Mouse (Mus musculus) adrenal gland, adult 18-20 months (tissue): Measurements from ENCODE around the gene Map3k6. TPM values are rescaled to one million over a fixed set of nuclear protein-coding genes. Genes with fewer than 3 reads are reported as not detected.

Source experiments
- DNase-seq, 2 experiments: peaks; one replicate each; pipeline ENCODE4 v3.0.0; 2021 to 2022; ENCODE audit warnings: low spot score in 2 of 2
- total RNA-seq, 2 experiments: library from RNA; stranded (reverse); gene quantifications; 1 replicate in 1 of 2; 2 replicates in 1 of 2; pipeline ENCODE4 v1.2.3; 2021

Gene Map3k6
- total RNA-seq, 2 experiments from 2014 or later: 30.7 to 34.2 TPM

GRCm38 (mm10) chr4:133251214-133251613 is 10.6 kb downstream of the Map3k6 start:
- no peak for DNase-seq

DNA sequence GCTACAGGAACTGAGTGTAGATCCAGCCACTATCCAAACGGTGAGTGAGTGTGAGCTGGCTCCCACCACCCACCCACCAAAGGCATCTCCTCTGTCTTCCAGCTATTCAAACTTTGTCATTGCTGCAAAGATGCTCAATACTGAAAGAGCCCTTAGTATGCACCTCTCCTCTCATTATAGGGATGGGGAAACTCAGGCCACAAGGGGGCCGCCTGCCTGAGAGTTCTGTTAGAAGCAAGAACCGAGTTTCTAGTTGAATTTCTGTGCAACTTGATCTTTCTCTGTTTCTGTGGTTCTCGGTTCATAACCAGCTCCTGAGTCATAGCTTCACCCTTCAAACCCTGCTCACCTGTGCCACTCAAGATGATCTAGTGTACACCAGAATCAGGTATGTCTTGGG is 11.5 kb downstream of the Map3k6 start:
- no peak for DNase-seq

GRCm38 (mm10) chr4:133253412-133253811 is 12.8 kb downstream of the Map3k6 start:
- no peak for DNase-seq

- no peak for DNase-seq
Observed at GRCm38 (mm10) chr4:133255392-133255791, 14.8 kb downstream of the Map3k6 start.

- no peak for DNase-seq
Observed at GRCm38 (mm10) chr4:133256820-133257219, 16.2 kb downstream of the Map3k6 start.

DNA sequence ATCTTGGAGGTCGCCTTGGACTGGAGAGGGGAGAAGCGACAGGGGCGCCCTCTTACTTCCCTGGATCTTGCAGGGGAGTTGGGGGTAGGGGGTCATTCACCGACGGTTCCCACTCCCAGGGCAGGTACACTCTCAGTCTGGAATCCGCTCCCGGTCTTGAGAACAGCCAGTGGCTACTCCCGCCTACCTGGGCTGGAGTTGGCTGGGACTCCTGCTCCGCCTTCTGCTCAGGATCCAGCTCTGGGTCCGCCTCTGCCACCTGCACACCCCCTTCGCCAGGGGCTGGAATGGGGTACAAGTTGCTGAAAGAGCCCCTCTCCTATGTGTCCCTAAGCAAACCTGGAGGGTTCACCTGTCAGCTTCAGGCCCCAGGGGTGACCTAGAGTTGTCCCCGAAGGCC is 16.6 kb downstream of the Map3k6 start:
- no peak for DNase-seq

GRCm38 (mm10) chr4:133257798-133258408 is 17.3 kb downstream of the Map3k6 start:
- DNase-seq: no peak

- DNase-seq: no peak
Observed at GRCm38 (mm10) chr4:133261641-133262374, 21.2 kb downstream of the Map3k6 start.

GRCm38 (mm10) chr4:133262375-133262765 is 21.8 kb downstream of the Map3k6 start:
- no peak for DNase-seq

GRCm38 (mm10) chr4:133262882-133263281 is 22.3 kb downstream of the Map3k6 start, which contains the start of gene Sytl1:
Gene Sytl1, minus strand, starts transcription at chr4:133263113.
- DNase-seq: no peak

- no peak for DNase-seq
Observed at GRCm38 (mm10) chr4:133263756-133264155, 23.1 kb downstream of the Map3k6 start.

DNA sequence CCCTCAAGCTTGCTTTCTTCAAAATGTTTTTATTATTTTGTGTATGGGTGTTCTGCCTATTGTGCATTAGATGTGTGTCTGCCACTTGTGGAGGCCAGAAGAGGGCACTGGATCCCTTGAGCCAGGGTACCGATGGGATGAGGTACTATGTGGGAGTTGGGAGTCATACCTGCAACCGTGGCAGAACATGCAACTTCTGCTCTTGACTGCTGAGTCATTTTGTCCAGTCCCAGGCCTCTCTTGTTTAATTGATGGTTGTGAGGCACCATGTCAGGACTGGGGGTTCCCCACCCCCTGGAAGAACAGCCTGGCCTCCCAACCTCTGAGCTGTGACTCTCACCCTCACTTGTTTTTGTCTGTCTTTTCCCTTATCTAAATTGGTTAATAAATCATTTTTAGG is 23.9 kb downstream of the Map3k6 start:
- no peak for DNase-seq

DNA sequence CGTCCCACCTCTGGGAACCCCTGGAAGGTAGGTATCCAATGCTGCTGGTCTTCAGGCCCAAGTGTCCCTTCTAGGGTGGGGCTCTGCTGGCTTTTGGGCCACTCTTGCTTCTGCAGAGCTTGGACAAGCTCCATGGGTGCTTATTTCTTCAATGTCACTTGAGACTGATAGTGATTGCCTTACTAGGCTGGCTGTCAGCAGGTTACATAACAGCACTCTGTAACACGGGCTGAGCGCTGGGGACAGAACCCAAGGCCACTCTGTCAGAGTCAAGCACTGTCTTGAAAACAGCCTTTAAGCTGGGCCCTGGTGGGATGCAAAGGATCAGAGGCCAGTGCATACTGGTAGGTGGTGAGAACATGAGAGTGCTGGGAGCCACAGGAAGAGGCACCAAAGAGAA is 24.7 kb downstream of the Map3k6 start:
- DNase-seq: no peak

GRCm38 (mm10) chr4:133265759-133266158 is 25.1 kb downstream of the Map3k6 start:
- no peak for DNase-seq

DNA sequence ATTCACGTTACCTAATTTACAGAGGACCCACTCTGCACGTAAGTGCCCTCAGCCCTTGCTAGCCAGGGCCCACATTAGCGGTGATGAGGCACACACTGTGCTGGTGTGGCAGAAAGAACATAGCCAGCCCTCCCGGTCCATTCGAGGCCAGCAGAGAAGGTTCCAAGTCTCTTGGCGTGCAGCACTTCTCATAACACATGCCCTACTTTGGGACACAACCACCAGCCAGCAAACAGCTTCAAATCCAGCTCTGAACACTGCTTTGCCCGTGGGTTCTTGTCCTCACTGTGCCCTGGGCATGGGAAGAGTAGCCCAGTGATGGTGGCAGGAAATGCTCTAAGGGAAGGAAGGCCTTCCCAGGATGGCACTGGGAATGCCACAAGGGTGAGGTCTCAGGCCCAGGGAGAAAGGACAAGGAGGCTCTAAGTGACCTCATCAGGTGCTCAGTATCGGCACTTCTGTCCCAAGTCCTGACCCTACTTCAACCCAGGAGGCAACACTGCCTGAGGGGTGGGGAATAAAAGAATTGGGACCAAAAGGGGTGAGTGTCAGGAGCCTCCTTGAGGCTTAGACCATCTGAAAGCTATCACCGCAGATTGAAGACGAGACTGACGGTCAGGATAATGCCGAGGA is 25.7 kb downstream of the Map3k6 start:
- DNase-seq: no peak

DNA sequence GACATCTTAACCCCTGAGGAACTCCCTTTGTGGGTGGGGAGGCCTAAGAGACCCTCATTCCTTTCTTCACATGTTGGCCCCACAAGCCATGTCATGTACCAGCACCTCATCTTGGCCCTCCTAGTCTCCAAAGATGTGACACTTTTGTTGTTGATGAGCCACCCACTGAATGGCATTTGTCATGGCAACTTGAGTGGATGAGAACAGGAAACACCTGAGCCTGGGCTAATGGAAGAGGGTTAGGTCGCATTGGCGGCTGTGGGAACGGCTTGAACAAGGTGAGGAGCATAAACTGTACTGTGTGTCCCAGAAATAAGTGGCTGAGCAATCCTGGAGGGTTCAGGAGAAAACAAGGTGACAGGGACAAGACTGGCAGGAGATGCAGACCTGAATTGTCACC is 28.3 kb downstream of the Map3k6 start:
- no peak for DNase-seq

GRCm38 (mm10) chr4:133269596-133269995 is 29.0 kb downstream of the Map3k6 start:
- peak in 1 of 2 experiments; percentile 54 for DNase-seq

DNA sequence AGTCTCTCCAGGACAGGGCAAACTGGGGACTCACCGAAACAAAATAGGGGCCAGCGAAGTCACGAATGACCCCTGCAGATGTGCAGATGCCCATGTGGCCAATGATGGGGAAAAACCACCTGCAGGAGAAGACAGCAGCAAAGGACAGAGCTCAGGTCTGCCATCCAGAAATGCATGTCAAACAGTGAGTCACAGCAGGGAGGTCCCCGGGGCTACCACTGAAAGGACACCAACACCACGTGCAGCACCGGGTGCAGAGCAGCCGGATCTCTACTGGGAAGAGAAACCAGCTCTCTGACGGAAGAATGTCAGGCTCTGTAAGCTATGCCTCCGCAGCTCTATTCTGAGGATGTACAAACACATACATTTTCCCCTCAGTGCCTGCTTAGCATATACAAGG is 30.3 kb downstream of the Map3k6 start:
- DNase-seq: no peak

- DNase-seq: peak; percentile 94 to 96
Observed at GRCm38 (mm10) chr4:133277104-133278026, 36.7 kb downstream of the Map3k6 start, which contains the start of gene Tmem222. Gene Tmem222, minus strand, starts transcription at chr4:133277792.

DNA sequence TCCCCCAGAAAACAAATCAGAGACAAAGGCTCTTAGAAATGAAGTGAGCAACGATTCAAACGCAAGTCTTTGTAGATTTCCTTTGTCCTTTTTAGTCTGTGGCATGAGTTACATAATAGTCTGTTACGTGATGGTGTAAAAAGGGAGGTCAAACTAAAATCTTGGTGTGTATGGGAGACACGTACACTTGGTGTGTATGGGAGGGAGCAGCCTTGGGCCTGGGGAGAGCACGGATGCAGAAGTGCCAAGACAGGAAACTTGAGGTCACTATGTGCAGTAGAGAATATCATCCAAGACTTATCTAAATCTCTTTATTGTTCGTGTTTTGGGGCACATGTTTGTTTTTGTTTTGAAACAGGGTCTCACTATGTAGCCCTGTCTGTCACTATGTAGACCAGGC is 37.4 kb downstream of the Map3k6 start:
- DNase-seq: no peak

GRCm38 (mm10) chr4:133278482-133278881 is 37.9 kb downstream of the Map3k6 start:
- no peak for DNase-seq
